Mouse (Mus musculus) heart, adult 2 months (tissue): ENCODE results near the gene Wfdc15a. TPM values are rescaled to one million over a fixed set of nuclear protein-coding genes. Genes with fewer than 3 reads are reported as not detected.

ENCODE experiments used
- DNase-seq, 2 experiments: peaks; one replicate each; pipeline ENCODE4 v3.0.0; 2021
- H3K27ac ChIP-seq: fragments of 200-600 bp; 2 replicates; pipeline ENCODE4 v1.8.1; 2022
- H3K27me3 ChIP-seq: fragments of 200-500 bp; 2 replicates; pipeline ENCODE4 v1.6.1; 2012; ENCODE audit warnings: mild to moderate bottlenecking, low read length, inconsistent platforms, mixed read lengths; ENCODE audit not compliant: control insufficient read depth, insufficient read depth
- H3K36me3 ChIP-seq: fragments of 200-500 bp; 2 replicates; pipeline ENCODE4 v1.6.1; 2012; ENCODE audit warnings: low read length, inconsistent platforms; ENCODE audit not compliant: control insufficient read depth, insufficient read depth
- H3K4me1 ChIP-seq: fragments of 200-500 bp; 2 replicates; pipeline ENCODE4 v1.6.1; 2011; ENCODE audit warnings: low read length; ENCODE audit not compliant: control insufficient read depth, insufficient read depth
- H3K4me3 ChIP-seq: fragments of 200-600 bp; 2 replicates; pipeline ENCODE4 v1.8.1; 2022
- H3K79me2 ChIP-seq: fragments of 200-500 bp; replicated peaks from 2 replicates; pipeline ENCODE4 v1.6.1; 2012; ENCODE audit warnings: mild to moderate bottlenecking, inconsistent platforms, low read length, moderate library complexity, mixed read lengths; ENCODE audit not compliant: control insufficient read depth, insufficient read depth
- H3K9ac ChIP-seq: fragments of 200-500 bp; 2 replicates; pipeline ENCODE4 v1.6.1; 2012; ENCODE audit warnings: low read depth, mild to moderate bottlenecking, control low read depth, inconsistent platforms, low read length, mixed read lengths
- CTCF ChIP-seq: fragments of 200-600 bp; IDR thresholded peaks from 2 replicates; pipeline ENCODE4 v1.8.1; 2022; ENCODE audit warnings: antibody characterized with exemption, mild to moderate bottlenecking, moderate library complexity
- EP300 ChIP-seq: fragments of 200-500 bp; IDR thresholded peaks from 2 replicates; pipeline ENCODE4 v1.6.1; 2011; ENCODE audit warnings: low read depth, low read length, control low read depth; ENCODE audit not compliant: insufficient read depth
- POLR2A ChIP-seq: fragments of 200-500 bp; IDR thresholded peaks from 2 replicates; pipeline ENCODE4 v1.6.1; 2011; ENCODE audit warnings: mild to moderate bottlenecking, low read depth, low read length, control low read depth; ENCODE audit not compliant: insufficient read depth
- WGBS: fragments of 180-500 bp; shearing (Covaris S2); methylation state at CpG from one replicate; pipeline ENCODE4 v1.1.7; 2018; 5-methylcytosine and 5-hydroxymethylcytosine counted together
- intact Hi-C: fragments of 180-260 bp; cut with DNase I; formaldehyde crosslinking; loops from one replicate; pipeline ENCODE4 v1.15.1; 2025
- polyA plus RNA-seq: library from polyadenylated mRNA; depleted of rRNA; stranded (reverse); fragments of >200 nt; gene quantifications from 2 replicates; pipeline ENCODE4 v1.2.3, GENCODE M21; 2012
- total RNA-seq, 2 experiments: library from RNA; stranded (reverse); gene quantifications; 2 replicates each; pipeline ENCODE4 v1.2.3; 2021

The Wfdc15a gene
- total and polyA plus RNA-seq, 3 experiments, result not detected

DNA sequence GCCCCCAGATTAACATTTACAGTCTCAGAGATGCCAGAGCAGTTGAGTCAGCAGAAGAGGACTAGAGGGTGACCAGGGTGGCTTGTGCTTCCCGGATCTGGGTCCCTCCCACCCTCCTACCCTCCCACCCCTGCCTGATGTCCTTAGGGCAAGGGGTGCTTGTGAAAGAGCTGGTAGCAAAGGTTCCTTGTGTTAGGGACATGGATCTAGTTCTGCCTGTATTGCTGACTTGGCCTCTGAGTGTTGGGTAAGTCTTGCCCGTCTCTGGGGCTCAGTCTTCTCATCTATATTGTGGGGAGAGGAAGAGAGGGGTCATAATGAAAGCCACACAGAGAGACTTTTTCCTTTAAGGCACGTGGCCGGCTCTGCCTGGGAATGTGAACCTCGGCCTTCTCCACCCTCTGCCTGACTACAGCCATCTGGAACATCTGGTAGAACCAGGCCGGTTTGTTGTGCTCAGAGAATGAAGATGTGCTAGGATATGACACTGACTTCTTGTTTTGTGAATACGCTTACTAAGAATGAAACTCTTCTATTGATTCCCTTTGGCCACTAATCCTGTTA, 17.2 kb downstream of the Wfdc15a start, which contains the start of gene Wfdc5:
Gene Wfdc5 (minus strand): TSS at position 51 of the 564 bp plus-strand sequence.
- 72% methylated on average over 7 of the region's 7 CpGs for WGBS
- no peak within 1 kb of the TSS for H3K27ac ChIP-seq
- no peak within 1 kb of the TSS for H3K4me3 ChIP-seq
- H3K79me2 ChIP-seq, result no peaks in the 10 kb centered on the region
- no peak within 1 kb of the TSS for H3K9ac ChIP-seq
- TF ChIP-seq CTCF, result no peak
- no peak for TF ChIP-seq POLR2A
- no peak for TF ChIP-seq EP300
- no peaks in the 10 kb centered on the region; the same call in 1 of the 2 replicates for H3K4me1 ChIP-seq
- H3K27me3 ChIP-seq, result no peaks in the 10 kb centered on the region
- no peaks in the 10 kb centered on the region for H3K36me3 ChIP-seq
- DNase-seq, result no peak
- intact Hi-C loops, result no loop called here

DNA sequence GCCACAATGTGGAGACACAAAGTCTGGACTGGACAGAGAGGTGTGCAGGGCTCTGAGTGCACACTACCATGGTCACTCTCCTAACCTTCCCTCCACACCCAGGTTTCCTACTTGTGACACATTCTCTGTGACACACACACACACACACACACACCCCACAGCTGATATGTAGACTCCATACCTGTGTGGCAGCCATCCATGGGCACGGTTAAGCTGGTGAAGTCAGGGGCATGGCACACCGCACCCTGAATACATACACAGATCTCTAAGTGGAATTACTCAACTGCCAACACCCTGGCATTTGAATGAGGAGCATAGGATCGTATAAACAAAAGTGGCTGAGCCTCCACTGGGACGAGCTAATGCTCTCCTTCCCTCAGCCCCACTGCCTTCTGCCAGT, 19.2 kb downstream of the Wfdc15a start:
- H3K4me3 ChIP-seq, result no peak overlapping the region
- TF ChIP-seq POLR2A, result no peak
- TF ChIP-seq CTCF, result no peak
- TF ChIP-seq EP300, result no peak
- H3K9ac ChIP-seq, result no peak overlapping the region
- H3K27me3 ChIP-seq, result no peaks in the 10 kb centered on the region
- no peak for DNase-seq
- H3K27ac ChIP-seq, result no peak overlapping the region
- no peaks in the 10 kb centered on the region for H3K79me2 ChIP-seq
- H3K4me1 ChIP-seq, result no peaks in the 10 kb centered on the region; the same call in 1 of the 2 replicates
- intact Hi-C loops, result loop anchor here (2.0 kb wide), 1 partner anchor 74 kb away; no protein-coding TSS in a partner anchor
- H3K36me3 ChIP-seq, result no peaks in the 10 kb centered on the region
- 80% methylated on average over 4 of the region's 4 CpGs for WGBS

DNA sequence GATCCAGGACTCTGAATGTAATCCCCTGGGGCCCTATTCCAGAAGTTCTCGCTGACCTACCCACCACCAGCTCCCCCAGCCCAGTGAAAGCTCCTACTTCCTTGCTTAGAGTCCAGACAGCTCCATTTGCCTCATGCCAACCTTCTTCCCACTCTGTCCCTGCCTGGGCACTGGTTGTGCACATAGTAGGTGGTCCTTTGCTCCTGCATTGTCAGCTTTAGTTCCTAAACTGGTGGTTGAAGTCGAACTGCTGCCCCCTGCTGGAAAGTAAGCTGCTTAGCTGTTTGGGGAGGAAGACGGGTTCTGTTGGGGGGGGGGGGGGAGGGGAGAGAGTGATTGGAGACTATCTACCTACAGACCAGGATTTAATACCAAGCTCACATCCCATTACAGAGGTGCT, 19.8 kb downstream of the Wfdc15a start:
- no peak overlapping the region for H3K9ac ChIP-seq
- no peaks in the 10 kb centered on the region; the same call in 1 of the 2 replicates for H3K4me1 ChIP-seq
- DNase-seq, result no peak
- no peaks in the 10 kb centered on the region for H3K27me3 ChIP-seq
- H3K36me3 ChIP-seq, result no peaks in the 10 kb centered on the region
- intact Hi-C loops, result loop anchor here (2.0 kb wide), 1 partner anchor 73 kb away; no protein-coding TSS in a partner anchor
- H3K79me2 ChIP-seq, result no peaks in the 10 kb centered on the region
- H3K27ac ChIP-seq, result no peak overlapping the region
- no peak overlapping the region for H3K4me3 ChIP-seq
- TF ChIP-seq POLR2A (no peak), CTCF (peak; percentile 55)
- 43% methylated on average over 3 of the region's 3 CpGs for WGBS

DNA sequence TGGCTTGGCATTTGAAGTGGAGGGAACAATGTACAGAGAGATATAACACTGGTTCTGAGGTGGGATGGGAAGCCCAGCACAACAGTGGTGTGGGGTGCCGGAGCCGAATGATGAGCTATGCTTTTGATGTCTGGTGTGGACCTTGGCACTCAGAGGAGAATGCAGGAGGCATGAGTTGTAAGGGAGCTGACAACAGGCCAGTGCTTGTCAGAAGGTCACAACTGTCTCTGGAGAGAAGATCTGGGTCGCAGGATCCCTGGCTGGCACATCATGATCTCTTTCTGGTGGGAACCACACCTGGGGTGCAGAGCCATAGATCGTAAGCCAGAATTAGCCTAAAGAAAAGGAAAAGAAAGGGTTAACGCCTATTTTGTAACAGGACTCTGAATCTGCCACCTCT, 22.1 kb downstream of the Wfdc15a start:
- Histone ChIP-seq H3K79me2 (no peaks in the 10 kb centered on the region), H3K27me3 (no peaks in the 10 kb centered on the region), H3K36me3 (no peaks in the 10 kb centered on the region), H3K4me3 (no peak overlapping the region), H3K27ac (no peak overlapping the region), H3K4me1 (no peaks in the 10 kb centered on the region), H3K9ac (no peak overlapping the region)
- DNase-seq, result no peak
- intact Hi-C loops, result no loop called here
- WGBS, result 85% methylated on average over 5 of the region's 5 CpGs
- no peak for TF ChIP-seq CTCF
- TF ChIP-seq EP300, result no peak
- TF ChIP-seq POLR2A, result no peak

DNA sequence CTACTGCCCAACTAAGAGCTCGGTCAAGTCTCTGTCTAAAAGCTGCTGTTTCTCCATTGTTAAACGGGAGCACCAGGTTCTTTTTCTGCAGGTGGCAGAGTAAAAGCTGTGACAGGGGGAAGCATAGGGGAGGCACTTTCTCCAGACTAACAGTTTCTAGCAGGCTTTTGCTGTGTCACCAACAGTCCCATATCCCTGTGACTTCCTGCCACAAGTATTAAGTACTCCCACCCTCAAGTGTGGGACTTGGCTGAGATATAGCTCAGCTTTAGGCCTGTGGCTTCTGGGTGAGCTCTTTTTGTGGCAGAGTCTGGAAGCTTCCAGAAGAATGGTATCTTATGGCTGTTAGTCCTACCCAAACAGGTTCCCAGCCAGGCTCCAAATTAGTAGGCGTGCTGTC, 24.1 kb downstream of the Wfdc15a start:
- no peak overlapping the region for H3K4me3 ChIP-seq
- H3K36me3 ChIP-seq, result no peaks in the 10 kb centered on the region
- no peak for TF ChIP-seq POLR2A
- no peak for DNase-seq
- peaks cover 2% of the 10 kb centered on the region; the same call in 1 of the 2 replicates for H3K27me3 ChIP-seq
- H3K79me2 ChIP-seq, result no peaks in the 10 kb centered on the region
- 66% methylated on average over 3 of the region's 3 CpGs for WGBS
- H3K9ac ChIP-seq, result no peak overlapping the region
- no peaks in the 10 kb centered on the region for H3K4me1 ChIP-seq
- H3K27ac ChIP-seq, result no peak overlapping the region
- intact Hi-C loops, result no loop called here

DNA sequence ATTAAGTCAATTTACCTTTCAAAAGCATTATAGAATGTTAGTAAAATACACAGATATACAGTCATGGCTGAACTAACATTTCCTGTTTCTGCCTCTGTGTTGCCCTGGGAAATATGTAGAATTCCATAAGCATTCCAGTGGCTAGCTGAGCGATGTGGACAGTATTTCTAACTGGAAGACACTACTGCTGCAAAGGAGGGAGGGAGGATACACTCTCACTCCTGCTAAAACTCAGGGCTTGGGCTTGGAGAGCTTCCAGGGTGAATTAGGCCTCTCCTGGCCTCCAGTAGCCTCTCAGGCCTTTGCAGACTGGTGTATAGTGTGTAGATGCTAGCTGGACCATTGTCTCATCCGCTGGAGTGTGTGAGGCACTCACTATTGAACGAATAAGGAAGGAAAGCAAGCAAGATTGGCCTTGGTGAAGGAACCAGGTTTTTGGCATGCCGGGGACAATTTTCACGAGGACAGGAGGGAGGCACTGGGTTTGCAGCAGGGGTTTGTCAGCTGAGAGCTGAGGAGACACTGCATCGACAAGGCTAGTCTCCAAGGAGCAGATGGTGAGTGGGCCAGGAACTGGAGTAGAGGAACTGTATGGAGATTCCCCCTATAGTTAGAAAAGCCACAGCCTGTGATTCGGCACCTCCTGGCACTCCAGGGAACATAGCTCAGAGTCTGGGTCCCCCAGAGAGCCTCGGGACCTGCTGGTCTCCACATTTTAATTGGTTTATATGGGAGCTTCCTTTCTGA, 25.1 kb downstream of the Wfdc15a start:
- intact Hi-C loops, result loop anchor here (5.0 kb wide), 1 partner anchor 38 kb away; no protein-coding TSS in a partner anchor
- Histone ChIP-seq H3K9ac (no peak overlapping the region), H3K27ac (no peak overlapping the region), H3K4me3 (no peak overlapping the region), H3K27me3 (peaks cover 2% of the 10 kb centered on the region; the same call in 1 of the 2 replicates), H3K4me1 (no peaks in the 10 kb centered on the region), H3K36me3 (no peaks in the 10 kb centered on the region), H3K79me2 (no peaks in the 10 kb centered on the region)
- WGBS, result 71% methylated on average over 8 of the region's 8 CpGs
- DNase-seq, result no peak
- TF ChIP-seq EP300 (no peak), CTCF (no peak), POLR2A (no peak)
